Mouse (Mus musculus): ENCODE data around the gene 2200002J24Rik. TPM values are rescaled to one million over a fixed set of nuclear protein-coding genes. Genes with fewer than 3 reads are reported as not detected.

Gene 2200002J24Rik
- polyA plus RNA-seq, 1 experiment from 2014 or later = 6.0 TPM

DNA sequence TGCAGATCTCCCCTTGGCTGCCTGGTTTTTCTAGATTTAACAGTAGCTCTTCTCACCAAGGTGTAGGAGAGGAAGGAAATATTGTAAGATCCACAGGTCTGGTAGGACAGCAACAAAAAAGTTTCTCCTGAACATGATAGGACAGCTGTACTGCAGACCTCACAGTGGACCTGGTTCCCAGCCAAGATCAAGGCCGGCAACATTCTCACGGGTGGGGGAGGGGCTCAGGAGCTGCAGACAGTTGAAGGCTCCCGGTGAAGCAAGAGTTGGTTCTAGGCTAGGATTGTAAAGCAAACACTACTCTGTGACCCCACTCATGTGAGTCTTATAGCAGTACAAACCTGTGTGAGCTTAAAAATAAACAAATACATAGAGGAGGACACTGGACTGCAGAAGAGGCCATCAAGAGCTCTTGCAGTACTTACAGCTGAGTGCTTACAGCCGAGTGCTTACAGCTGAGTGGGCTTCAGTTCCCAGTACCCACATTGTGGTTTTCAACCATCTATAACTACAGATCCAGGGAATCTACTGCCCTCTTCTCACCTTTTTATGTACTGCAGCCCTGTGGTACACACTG, 45.4 kb downstream of the 2200002J24Rik start:
- Histone ChIP-seq H3K4me1 (replicated peaks; ENCODE audit: control insufficient read depth, insufficient read depth, low read length) (no peaks in the 10 kb centered on the region), H3K27ac (ENCODE audit: low read depth, low read length) (no peak overlapping the region), H3K4me3 (ENCODE audit: low read depth, low read length) (no peak overlapping the region), H3K4me2 (replicated peaks; ENCODE audit: low read depth) (no peak overlapping the region), H3K9ac (ENCODE audit: low read depth, low read length) (no peak overlapping the region), H3K27me3 (replicated peaks; ENCODE audit: control insufficient read depth, insufficient read depth, low read length) (no peaks in the 10 kb centered on the region), H3K9me3 (ENCODE audit: control insufficient read depth) (no peaks in the 10 kb centered on the region), H3K36me3 (ENCODE audit: control insufficient read depth, insufficient read depth) (no peaks in the 10 kb centered on the region)
- 42% methylated on average over 4 of the region's 4 CpGs for WGBS
- TF ChIP-seq CTCF (IDR thresholded peaks at IDR 0.05; ENCODE audit: low read depth) = peak; percentile 28
- ATAC-seq = no peak

DNA sequence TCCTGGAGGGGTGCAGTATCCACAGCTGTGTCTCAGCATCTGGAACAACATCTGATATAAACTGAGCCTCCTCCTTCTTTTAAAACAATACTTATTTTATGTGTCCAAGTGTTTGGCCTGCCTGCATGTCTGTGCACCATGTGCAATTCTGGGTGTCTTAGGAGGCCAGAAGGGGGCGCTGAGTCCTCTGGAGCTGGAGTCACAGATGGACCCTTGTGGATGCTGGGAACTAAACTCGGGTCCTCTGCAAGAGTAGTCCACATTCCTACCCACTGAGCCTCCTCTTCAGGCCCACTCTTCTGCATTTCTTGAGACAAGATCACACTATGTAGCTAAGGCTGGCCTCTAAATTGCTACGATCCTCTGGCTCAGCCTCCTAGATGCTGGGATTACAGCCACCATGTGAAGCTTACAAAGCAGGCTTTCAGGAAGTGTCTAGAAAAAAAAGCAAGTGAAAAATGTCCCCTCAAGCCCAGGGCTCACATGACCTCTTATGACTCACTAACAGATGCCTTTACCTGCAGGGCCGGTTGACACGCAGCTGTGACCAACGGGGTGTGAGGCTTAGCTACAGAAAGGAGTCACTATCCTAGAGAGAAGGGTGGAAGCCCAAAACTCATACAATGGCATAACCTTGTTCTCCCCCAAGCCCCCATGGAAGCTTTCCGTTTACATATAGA, 48.9 kb downstream of the 2200002J24Rik start:
- Histone ChIP-seq H3K9me3 (ENCODE audit: control insufficient read depth) (no peaks in the 10 kb centered on the region), H3K27me3 (replicated peaks; ENCODE audit: control insufficient read depth, insufficient read depth, low read length) (no peaks in the 10 kb centered on the region), H3K27ac (ENCODE audit: low read depth, low read length) (no peak overlapping the region), H3K36me3 (ENCODE audit: control insufficient read depth, insufficient read depth) (no peaks in the 10 kb centered on the region), H3K4me1 (replicated peaks; ENCODE audit: control insufficient read depth, insufficient read depth, low read length) (no peaks in the 10 kb centered on the region), H3K4me3 (ENCODE audit: low read depth, low read length) (no peak overlapping the region), H3K9ac (ENCODE audit: low read depth, low read length) (no peak overlapping the region), H3K4me2 (replicated peaks; ENCODE audit: low read depth) (no peak overlapping the region)
- no peak for ATAC-seq
- TF ChIP-seq CTCF (IDR thresholded peaks at IDR 0.05; ENCODE audit: low read depth) = peak; percentile 41
- WGBS = 71% methylated on average over 7 of the region's 7 CpGs

Other genes with a start within 250 kb of the 2200002J24Rik start
- 0.08 and 0.09 TPM in 2 replicates for gene Kirrel2, start 241.2 kb upstream of the 2200002J24Rik start, polyA plus RNA-seq (2015; fragmentation: Nextera tagmentation; extraction: Ambion mirVana)
- gene Nphs1, start 240.6 kb upstream of the 2200002J24Rik start, polyA plus RNA-seq (2015; fragmentation: Nextera tagmentation; extraction: Ambion mirVana) = 0.10 TPM in 1 of 2 replicates, not detected in the other
- gene Prodh2, start 205.3 kb upstream of the 2200002J24Rik start, polyA plus RNA-seq (2015; fragmentation: Nextera tagmentation; extraction: Ambion mirVana) = 3.9 and 5.4 TPM in 2 replicates
- 2.6 and 2.8 TPM in 2 replicates for gene Arhgap33, start 163.9 kb upstream of the 2200002J24Rik start, polyA plus RNA-seq (2015; fragmentation: Nextera tagmentation; extraction: Ambion mirVana)
- 50.6 and 55.7 TPM in 2 replicates for gene Hspb6, start 146.7 kb upstream of the 2200002J24Rik start, polyA plus RNA-seq (2015; fragmentation: Nextera tagmentation; extraction: Ambion mirVana)
- gene Proser3, start 146.6 kb upstream of the 2200002J24Rik start, polyA plus RNA-seq (2015; fragmentation: Nextera tagmentation; extraction: Ambion mirVana) = 1.9 and 2.0 TPM in 2 replicates
- 31.4 and 33.9 TPM in 2 replicates for gene Lin37, start 139.1 kb upstream of the 2200002J24Rik start, polyA plus RNA-seq (2015; fragmentation: Nextera tagmentation; extraction: Ambion mirVana)
- gene U2af1l4, start 135.6 kb upstream of the 2200002J24Rik start, polyA plus RNA-seq (2015; fragmentation: Nextera tagmentation; extraction: Ambion mirVana) = 65.9 and 68.6 TPM in 2 replicates
- gene Gm49396, start 135.6 kb upstream of the 2200002J24Rik start, polyA plus RNA-seq (2015; fragmentation: Nextera tagmentation; extraction: Ambion mirVana) = 0.83 and 1.2 TPM in 2 replicates
- gene Psenen, start 135.3 kb upstream of the 2200002J24Rik start, polyA plus RNA-seq (2015; fragmentation: Nextera tagmentation; extraction: Ambion mirVana) = 247 and 259 TPM in 2 replicates
- 0.73 and 1.2 TPM in 2 replicates for gene Igflr1, start 133.5 kb upstream of the 2200002J24Rik start, polyA plus RNA-seq (2015; fragmentation: Nextera tagmentation; extraction: Ambion mirVana)
- gene Kmt2b, start 110.2 kb upstream of the 2200002J24Rik start, polyA plus RNA-seq (2015; fragmentation: Nextera tagmentation; extraction: Ambion mirVana) = 5.6 and 5.8 TPM in 2 replicates
- gene Zbtb32, start 100.0 kb upstream of the 2200002J24Rik start, polyA plus RNA-seq (2015; fragmentation: Nextera tagmentation; extraction: Ambion mirVana) = 1.2 TPM in 2 replicates
- 1.0 and 1.6 TPM in 2 replicates for gene Upk1a, start 86.1 kb upstream of the 2200002J24Rik start, polyA plus RNA-seq (2015; fragmentation: Nextera tagmentation; extraction: Ambion mirVana)
- gene Cox6b1, start 72.8 kb upstream of the 2200002J24Rik start, polyA plus RNA-seq (2015; fragmentation: Nextera tagmentation; extraction: Ambion mirVana) = 1,664 and 1,738 TPM in 2 replicates
- not detected in 2 replicates for gene Etv2, start 63.1 kb upstream of the 2200002J24Rik start, polyA plus RNA-seq (2015; fragmentation: Nextera tagmentation; extraction: Ambion mirVana)
- gene Rbm42, start 48.6 kb upstream of the 2200002J24Rik start, polyA plus RNA-seq (2015; fragmentation: Nextera tagmentation; extraction: Ambion mirVana) = 87.8 and 88.9 TPM in 2 replicates
- 38.3 and 38.7 TPM in 2 replicates for gene Haus5, start 33.9 kb upstream of the 2200002J24Rik start, polyA plus RNA-seq (2015; fragmentation: Nextera tagmentation; extraction: Ambion mirVana)
- not detected in 2 replicates for gene Pmis2, start 27.3 kb upstream of the 2200002J24Rik start, polyA plus RNA-seq (2015; fragmentation: Nextera tagmentation; extraction: Ambion mirVana)
- 0.35 and 0.80 TPM in 2 replicates for gene Atp4a, start 13.3 kb downstream of the 2200002J24Rik start, polyA plus RNA-seq (2015; fragmentation: Nextera tagmentation; extraction: Ambion mirVana)
- gene Tmem147, start 30.6 kb downstream of the 2200002J24Rik start, polyA plus RNA-seq (2015; fragmentation: Nextera tagmentation; extraction: Ambion mirVana) = 158 and 161 TPM in 2 replicates
- not detected in 2 replicates for gene Gapdhs, start 44.8 kb downstream of the 2200002J24Rik start, polyA plus RNA-seq (2015; fragmentation: Nextera tagmentation; extraction: Ambion mirVana)
- 2.7 and 2.9 TPM in 2 replicates for gene Sbsn, start 52.5 kb downstream of the 2200002J24Rik start, polyA plus RNA-seq (2015; fragmentation: Nextera tagmentation; extraction: Ambion mirVana)
- gene Dmkn, start 64.8 kb downstream of the 2200002J24Rik start, polyA plus RNA-seq (2015; fragmentation: Nextera tagmentation; extraction: Ambion mirVana) = 27.8 and 28.2 TPM in 2 replicates
- 4.1 and 4.8 TPM in 2 replicates for gene Krtdap, start 89.0 kb downstream of the 2200002J24Rik start, polyA plus RNA-seq (2015; fragmentation: Nextera tagmentation; extraction: Ambion mirVana)
- gene Ffar2, start 124.8 kb downstream of the 2200002J24Rik start, polyA plus RNA-seq (2015; fragmentation: Nextera tagmentation; extraction: Ambion mirVana) = 12.5 and 12.6 TPM in 2 replicates
- 0.21 and 0.47 TPM in 2 replicates for gene Ffar3, start 157.3 kb downstream of the 2200002J24Rik start, polyA plus RNA-seq (2015; fragmentation: Nextera tagmentation; extraction: Ambion mirVana)
- gene Ffar1, start 162.6 kb downstream of the 2200002J24Rik start, polyA plus RNA-seq (2015; fragmentation: Nextera tagmentation; extraction: Ambion mirVana) = 0.13 and 0.21 TPM in 2 replicates
- 0.27 and 0.51 TPM in 2 replicates for gene Cd22, start 181.4 kb downstream of the 2200002J24Rik start, polyA plus RNA-seq (2015; fragmentation: Nextera tagmentation; extraction: Ambion mirVana)
- 0.18 and 0.31 TPM in 2 replicates for gene Mag, start 215.9 kb downstream of the 2200002J24Rik start, polyA plus RNA-seq (2015; fragmentation: Nextera tagmentation; extraction: Ambion mirVana)
- gene Hamp2, start 225.8 kb downstream of the 2200002J24Rik start, polyA plus RNA-seq (2015; fragmentation: Nextera tagmentation; extraction: Ambion mirVana) = not detected in 2 replicates
- 0.43 TPM in 1 of 2 replicates, not detected in the other for gene Hamp, start 245.1 kb downstream of the 2200002J24Rik start, polyA plus RNA-seq (2015; fragmentation: Nextera tagmentation; extraction: Ambion mirVana)

All from intestine, postnatal 0 days (tissue).